Mouse (Mus musculus): Measurements from ENCODE around the gene Fancm. TPM values are rescaled to one million over a fixed set of nuclear protein-coding genes. Genes with fewer than 3 reads are reported as not detected.
A peak's percentile ranks its signal among the peaks of the same experiment; 100 is the strongest.
"Not testable (repeated sequence)": the region's sequence is repeated elsewhere in the genome, so short reads cannot be mapped to it uniquely, and the experiment has no call there.

Fancm gene
- polyA plus RNA-seq, 1 experiment: 8.6 TPM

GRCm38 (mm10) chr12:65172021-65172951 is 96.9 kb downstream of the Fancm start, which contains the start of gene Mis18bp1:
TSS of gene Mis18bp1 (minus strand) at chr12:65172604.
- peak; percentile 99 for DNase-seq (ENCODE audit: low read depth)

GRCm38 (mm10) chr12:65172959-65173358 is 97.6 kb downstream of the Fancm start:
- peak; percentile 10; the same call in 1 of the 2 replicates for TF ChIP-seq CTCF (IDR thresholded peaks at IDR 0.05; ENCODE audit: borderline replicate concordance, extremely low read depth, insufficient read depth, insufficient read length)
- not testable (repeated sequence) for DNase-seq (ENCODE audit: low read depth)

More at GRCm38 (mm10) chr12:65172021-65172951, 96.9 kb downstream of the Fancm start, which contains the start of gene Mis18bp1:
- TF ChIP-seq POLR2A (IDR thresholded peaks at IDR 0.05; ENCODE audit: borderline replicate concordance, extremely low read depth, insufficient read depth, insufficient read length, poor library complexity, severe bottlenecking) (no peak; the same call in 1 of the 2 replicates), CTCF (IDR thresholded peaks at IDR 0.05; ENCODE audit: borderline replicate concordance, extremely low read depth, insufficient read depth, insufficient read length) (no peak)

DNA sequence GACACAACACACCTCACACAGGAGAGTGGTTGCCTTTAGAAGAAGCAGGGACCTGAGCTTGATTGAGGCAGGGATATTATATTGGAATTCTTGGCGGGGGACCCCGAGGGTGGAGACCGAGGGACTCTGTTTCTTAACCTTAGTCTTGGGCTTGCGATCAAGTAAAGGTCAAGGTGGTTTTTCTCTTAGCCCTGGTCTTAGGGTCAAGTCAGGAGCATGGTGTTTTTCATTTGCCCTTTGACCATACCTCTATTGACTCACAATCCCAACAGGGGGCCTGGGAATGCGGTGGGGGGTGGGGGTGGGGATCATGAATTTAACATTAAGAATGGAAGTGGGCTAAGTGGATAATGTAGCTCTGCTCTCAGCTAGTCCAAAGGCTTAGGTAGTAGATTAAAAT is 98.3 kb downstream of the Fancm start:
- no peak for TF ChIP-seq CTCF (IDR thresholded peaks at IDR 0.05; ENCODE audit: borderline replicate concordance, extremely low read depth, insufficient read depth, insufficient read length)
- no peak for TF ChIP-seq POLR2A (IDR thresholded peaks at IDR 0.05; ENCODE audit: borderline replicate concordance, extremely low read depth, insufficient read depth, insufficient read length, poor library complexity, severe bottlenecking)
- DNase-seq (ENCODE audit: low read depth): no peak

Other genes starting within 250 kb of the Fancm start
- 9.4 and 9.5 TPM in 2 replicates for gene Gm527, start 157.7 kb upstream of the Fancm start, polyA plus RNA-seq (2012; rRNA removed)
- 12.6 and 14.6 TPM in 2 replicates for gene Klhl28, start 110.1 kb upstream of the Fancm start, polyA plus RNA-seq (2012; rRNA removed)
- gene Togaram1, start 109.8 kb upstream of the Fancm start, polyA plus RNA-seq (2012; rRNA removed): 12.2 and 14.6 TPM in 2 replicates
- 37.6 and 42.2 TPM in 2 replicates for gene Prpf39, start 39.3 kb upstream of the Fancm start, polyA plus RNA-seq (2012; rRNA removed)
- gene Fkbp3, start 1.6 kb upstream of the Fancm start, polyA plus RNA-seq (2012; rRNA removed): 257 and 258 TPM in 2 replicates
- 8.7 and 14.3 TPM in 2 replicates for gene Mis18bp1, start 97.0 kb downstream of the Fancm start, polyA plus RNA-seq (2012; rRNA removed)
- gene Wdr20rt, start 149.9 kb downstream of the Fancm start, polyA plus RNA-seq (2012; rRNA removed): not detected in 2 replicates